Mouse (Mus musculus) ES-Bruce4 (cell line): Measurements from ENCODE around the gene Gm38392. TPM values are rescaled to one million over a fixed set of nuclear protein-coding genes. Genes with fewer than 3 reads are reported as not detected.
A peak's percentile ranks its signal among the peaks of the same experiment; 100 is the strongest.

Source experiments
- H3K27ac ChIP-seq: 2 replicates; pipeline ENCODE4 v1.5.1; 2012; ENCODE audit warnings: low read length, inconsistent platforms; ENCODE audit not compliant: insufficient read depth
- H3K27me3 ChIP-seq: 2 replicates; pipeline ENCODE4 v1.6.1; 2012; ENCODE audit warnings: mild to moderate bottlenecking, low read length, inconsistent platforms; ENCODE audit not compliant: control insufficient read depth, poor library complexity, insufficient read depth, severe bottlenecking
- H3K36me3 ChIP-seq: 2 replicates; pipeline ENCODE4 v1.6.1; 2012; ENCODE audit warnings: inconsistent platforms, mild to moderate bottlenecking, low read length, moderate library complexity; ENCODE audit not compliant: control insufficient read depth, poor library complexity, insufficient read depth, severe bottlenecking
- H3K4me1 ChIP-seq: one replicate; pipeline ENCODE4 v1.8.1; 2011; ENCODE audit warnings: low read length; ENCODE audit not compliant: control insufficient read depth, insufficient read depth
- H3K4me3 ChIP-seq: 2 replicates; pipeline ENCODE4 v1.5.1; 2011; ENCODE audit warnings: low read depth, mild to moderate bottlenecking, low read length
- H3K9ac ChIP-seq: 2 replicates; pipeline ENCODE4 v1.6.1; 2012; ENCODE audit warnings: low read depth, mild to moderate bottlenecking, inconsistent platforms; ENCODE audit not compliant: poor library complexity, severe bottlenecking
- H3K9me3 ChIP-seq: replicated peaks from 2 replicates; pipeline ENCODE4 v1.6.1; 2012; ENCODE audit warnings: mild to moderate bottlenecking, low read length, inconsistent platforms; ENCODE audit not compliant: control insufficient read depth, poor library complexity, insufficient read depth, severe bottlenecking
- CTCF ChIP-seq: IDR thresholded peaks from one replicate; pipeline ENCODE4 v1.8.1; 2011; ENCODE audit warnings: low read depth, low read length
- EP300 ChIP-seq: IDR thresholded peaks from 2 replicates; pipeline ENCODE4 v1.6.1; 2011; ENCODE audit warnings: low read depth, low read length; ENCODE audit not compliant: insufficient read depth
- POLR2A ChIP-seq: IDR thresholded peaks from one replicate; pipeline ENCODE4 v1.8.1; 2011; ENCODE audit warnings: low read length; ENCODE audit not compliant: insufficient read depth
- polyA plus RNA-seq: library from polyadenylated mRNA; stranded (reverse); fragments of >200 nt; gene quantifications from 2 replicates; pipeline ENCODE4 v1.2.4, GENCODE M21; 2011; ENCODE audit warnings: low read depth; ENCODE audit not compliant: missing spikeins, insufficient read depth, insufficient read length

Gene Gm38392
- polyA plus RNA-seq, 1 experiment: 0.72 TPM

- Histone ChIP-seq H3K4me3 (no peak overlapping the region), H3K4me1 (peaks cover 5% of the 10 kb centered on the region), H3K36me3 (no peaks in the 10 kb centered on the region), H3K9ac (no peak overlapping the region), H3K9me3 (no peaks in the 10 kb centered on the region), H3K27ac (no peak overlapping the region), H3K27me3 (no peaks in the 10 kb centered on the region)
- TF ChIP-seq POLR2A: no peak
- TF ChIP-seq CTCF: peak; percentile 71
Measured at GRCm38 (mm10) chr3:88235216-88235615, 51.8 kb downstream of the Gm38392 start.

DNA sequence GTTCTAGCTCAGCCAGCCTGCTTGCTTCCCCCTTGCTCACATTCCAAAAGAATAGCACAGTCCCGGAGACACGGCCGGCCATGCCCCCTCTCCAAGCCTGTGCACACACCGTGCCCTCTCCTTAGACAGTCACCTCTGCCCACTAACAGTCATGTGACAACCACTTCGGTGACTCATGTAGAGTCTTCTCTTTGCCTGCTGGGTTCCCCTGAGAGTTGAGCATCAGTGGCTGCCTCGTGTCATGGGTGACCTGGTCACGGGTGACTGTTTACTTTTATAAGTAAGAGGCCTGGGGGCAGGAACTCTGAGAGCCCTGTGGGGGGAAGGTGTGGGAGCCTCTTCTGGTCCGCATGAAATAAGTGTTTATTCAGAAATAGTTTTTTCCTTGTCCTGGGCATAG, 53.0 kb downstream of the Gm38392 start:
- Histone ChIP-seq H3K36me3 (no peaks in the 10 kb centered on the region), H3K4me3 (no peak overlapping the region), H3K27me3 (no peaks in the 10 kb centered on the region), H3K4me1 (peaks cover 8% of the 10 kb centered on the region), H3K9ac (no peak overlapping the region), H3K27ac (no peak overlapping the region), H3K9me3 (no peaks in the 10 kb centered on the region)
- TF ChIP-seq CTCF (no peak), POLR2A (no peak), EP300 (no peak)

DNA sequence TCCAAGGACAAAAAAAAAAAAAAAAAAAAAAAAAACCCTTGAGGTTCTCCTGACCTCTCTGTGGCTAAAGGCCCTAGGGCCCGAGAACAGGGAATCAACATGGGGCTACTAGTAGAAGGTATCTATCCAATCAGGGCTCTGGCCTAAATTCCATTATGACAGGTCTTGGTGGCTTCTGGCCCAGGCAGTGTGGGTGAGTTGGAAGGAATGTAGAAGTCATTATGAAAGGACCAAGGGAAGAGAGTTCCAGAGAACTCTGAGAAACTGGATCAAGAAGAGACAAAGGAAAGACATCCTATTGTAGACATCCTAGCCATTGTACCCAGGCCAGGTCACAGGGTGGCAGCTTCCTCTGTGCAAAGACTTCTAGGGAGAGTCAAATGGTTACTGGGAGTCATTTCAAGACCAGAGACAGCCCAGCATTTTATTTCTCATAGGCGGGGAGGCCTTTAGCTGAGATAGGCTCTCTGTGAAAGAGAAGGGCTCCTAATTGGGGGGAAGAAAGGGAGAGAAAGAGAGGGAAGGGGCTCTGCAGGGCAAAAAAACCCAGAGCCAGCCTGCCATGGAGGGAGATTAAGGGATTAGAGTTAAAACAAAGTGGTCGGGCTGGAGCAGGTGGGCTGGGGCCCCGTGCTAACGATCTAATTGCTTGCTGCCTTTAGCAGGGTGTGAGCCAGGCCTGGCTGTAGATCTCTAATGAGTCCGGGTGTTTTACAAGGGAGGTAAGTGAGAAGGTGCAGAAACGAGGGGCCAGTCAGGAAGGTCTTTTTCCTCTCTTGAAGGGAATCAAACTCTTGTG, 54.0 kb downstream of the Gm38392 start:
- Histone ChIP-seq H3K9me3 (no peaks in the 10 kb centered on the region), H3K4me1 (peaks cover 8% of the 10 kb centered on the region), H3K27me3 (no peaks in the 10 kb centered on the region), H3K27ac (no peak overlapping the region), H3K36me3 (no peaks in the 10 kb centered on the region), H3K4me3 (no peak overlapping the region), H3K9ac (no peak overlapping the region)
- TF ChIP-seq EP300 (no peak), POLR2A (no peak), CTCF (no peak)

DNA sequence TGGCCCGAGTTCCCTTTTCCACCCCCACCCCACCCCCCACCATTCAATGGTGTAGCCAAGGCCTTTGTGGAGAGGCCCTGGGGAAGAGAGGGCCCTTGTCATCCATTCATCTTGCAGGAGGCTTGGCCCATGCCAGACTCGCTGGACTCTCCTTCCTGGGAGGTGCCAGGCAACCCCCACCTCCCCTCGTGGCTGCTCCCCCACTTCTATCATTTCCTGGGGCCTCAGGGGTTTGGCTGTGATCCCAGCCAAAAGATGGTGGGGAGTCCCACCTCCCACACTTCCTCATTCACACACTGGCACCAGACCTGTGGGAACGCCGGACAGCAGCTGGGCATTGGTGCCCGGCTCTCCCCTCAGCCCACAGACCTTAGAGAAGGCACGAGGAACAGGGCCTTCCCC, 54.7 kb downstream of the Gm38392 start:
- Histone ChIP-seq H3K9ac (no peak overlapping the region), H3K9me3 (no peaks in the 10 kb centered on the region), H3K4me3 (no peak overlapping the region), H3K36me3 (no peaks in the 10 kb centered on the region), H3K27ac (no peak overlapping the region), H3K27me3 (no peaks in the 10 kb centered on the region), H3K4me1 (peaks cover 8% of the 10 kb centered on the region)
- TF ChIP-seq CTCF (no peak), EP300 (no peak), POLR2A (no peak)

GRCm38 (mm10) chr3:88231061-88231641, 55.9 kb downstream of the Gm38392 start:
- H3K27ac ChIP-seq: no peak overlapping the region
- H3K4me1 ChIP-seq: peaks cover 8% of the 10 kb centered on the region
- no peak overlapping the region for H3K4me3 ChIP-seq
- no peaks in the 10 kb centered on the region for H3K36me3 ChIP-seq
- H3K9me3 ChIP-seq: no peaks in the 10 kb centered on the region
- TF ChIP-seq CTCF: no peak
- TF ChIP-seq EP300: 0 out of 2 replicates have a peak, but pooled peaks have one; percentile 15
- TF ChIP-seq POLR2A: no peak
- H3K9ac ChIP-seq: no peak overlapping the region
- H3K27me3 ChIP-seq: no peaks in the 10 kb centered on the region
